Mouse (Mus musculus) megakaryocyte-erythroid progenitor cell, adult 5-6 weeks (primary cell): ENCODE results near the gene Cd55. TPM values are rescaled to one million over a fixed set of nuclear protein-coding genes. Genes with fewer than 3 reads are reported as not detected.
"Not testable (repeated sequence)": the region's sequence is repeated elsewhere in the genome, so short reads cannot be mapped to it uniquely, and the experiment has no call there.

ENCODE experiments used
- ATAC-seq: replicated peaks from 2 replicates; pipeline ENCODE4 v1.8.0; 2016; ENCODE audit warnings: mild to moderate bottlenecking, inconsistent platforms; ENCODE audit not compliant: severe bottlenecking, poor library complexity, low FRiP score, low TSS enrichment
- total RNA-seq, 2 experiments: library from RNA; stranded (forward) in 1 of 2; stranded (reverse) in 1 of 2; fragments of 200-1000, 215-1000 nt in 1 of 2; fragments of >200 nt in 1 of 2; fragmentation: Nextera tagmentation in 1 of 2; gene quantifications; 2 replicates each; pipeline ENCODE4 v1.2.3; 2014 to 2017

Cd55 gene
- total RNA-seq, 2 experiments from 2014 or later, result 39.8 to 85.0 TPM

DNA sequence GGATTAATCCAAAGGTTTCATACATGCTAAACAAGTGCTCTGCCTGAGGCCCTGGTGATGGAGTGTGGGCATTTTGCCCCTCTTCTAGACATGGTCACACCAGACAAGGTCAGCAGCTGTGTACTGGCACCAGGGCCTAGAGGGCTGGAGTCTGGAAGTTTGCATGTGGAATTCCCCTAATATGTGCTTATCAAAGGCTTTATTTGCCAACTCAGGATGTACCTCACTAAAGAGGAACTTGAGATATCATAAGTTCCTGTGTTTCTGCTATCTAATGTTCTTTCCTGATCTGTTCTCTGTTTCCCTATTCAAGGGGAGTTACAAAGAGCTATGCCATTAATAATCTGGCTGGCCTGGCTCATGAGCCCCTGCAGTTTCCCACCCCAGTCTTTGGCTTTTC, 33.9 kb downstream of the Cd55 start:
- not testable (repeated sequence) for ATAC-seq

DNA sequence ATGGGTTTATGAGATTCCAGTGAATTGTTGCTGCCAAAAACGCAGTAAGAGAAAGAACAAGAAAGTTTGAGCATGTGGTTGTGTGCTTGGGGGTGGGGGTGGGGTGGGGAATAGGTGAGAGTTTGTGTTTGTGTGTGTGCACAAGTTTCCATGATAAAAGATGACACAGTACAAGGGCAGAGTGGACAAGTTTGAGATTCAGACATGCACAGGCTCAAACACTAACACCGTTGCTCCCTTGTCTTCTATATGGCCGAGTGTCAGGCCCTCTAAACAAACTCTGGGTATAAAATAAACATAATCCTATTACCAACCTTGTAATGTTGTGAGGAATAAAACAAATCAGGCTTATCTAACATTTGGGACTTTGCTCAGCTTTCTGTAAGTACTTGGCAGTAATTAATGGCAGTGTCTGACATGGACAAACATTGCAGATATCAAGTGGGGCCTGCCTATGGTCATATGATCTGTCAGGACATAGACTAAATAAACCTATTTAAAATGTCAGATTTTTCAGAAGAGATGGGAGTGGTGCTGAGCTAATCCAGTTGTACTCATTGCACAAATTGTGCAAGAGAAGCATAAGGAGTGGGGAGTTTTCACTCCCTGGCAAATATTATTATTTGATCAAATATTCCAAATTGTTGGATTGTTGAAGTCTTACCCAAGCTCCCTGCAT, 35.2 kb downstream of the Cd55 start:
- not testable (repeated sequence) for ATAC-seq

DNA sequence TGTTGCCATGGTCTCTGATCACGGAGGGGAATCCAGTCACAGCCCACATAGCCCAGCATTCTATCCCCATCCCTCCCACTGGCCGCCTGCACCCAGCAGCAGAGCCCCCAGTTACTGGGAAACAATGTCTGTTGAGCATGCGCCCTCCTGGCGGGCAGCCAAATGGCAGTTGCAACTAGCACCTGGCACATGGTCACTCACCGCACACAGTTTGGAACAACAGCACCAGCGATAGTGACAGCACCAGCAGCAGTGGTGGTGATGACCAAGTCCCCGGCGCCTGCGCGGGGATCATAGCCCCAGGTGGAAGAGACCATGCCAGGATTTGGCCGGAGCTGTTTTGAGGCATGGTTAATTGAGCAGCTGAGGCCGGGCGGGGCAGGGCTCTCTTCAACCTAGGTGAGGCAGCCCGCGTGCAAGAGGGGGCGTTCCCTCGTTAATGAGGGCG, 39.9 kb downstream of the Cd55 start, which contains the start of gene Cd55b:
Gene Cd55b (minus strand): TSS at position 346 of the 448 bp plus-strand sequence.
- ATAC-seq, result peak; percentile 51

- peak; percentile 39; the same call in 1 of the 2 replicates for ATAC-seq
Observed at GRCm38 (mm10) chr1:130422033-130422432, 40.5 kb downstream of the Cd55 start.

- peak; percentile 77 for ATAC-seq
Observed at GRCm38 (mm10) chr1:130397109-130397508, 65.4 kb downstream of the Cd55 start.

Other genes with a start within 250 kb of the Cd55 start
- 0.50 TPM in 1 of 2 replicates, not detected in the other for gene Cd55b, start 39.7 kb downstream of the Cd55 start, total RNA-seq (2014; fragmentation: Nextera tagmentation)
- 0.56 TPM in 1 of 2 replicates, not detected in the other for gene Cd55b, start 39.7 kb downstream of the Cd55 start, total RNA-seq (2017)
- not detected in 2 replicates for gene Zp3r, start 166.9 kb upstream of the Cd55 start, total RNA-seq (2014; fragmentation: Nextera tagmentation)
- not detected in 2 replicates for gene Zp3r, start 166.9 kb upstream of the Cd55 start, total RNA-seq (2017)
- gene C4bp, start 198.9 kb upstream of the Cd55 start, total RNA-seq (2014; fragmentation: Nextera tagmentation), result not detected in 2 replicates
- gene C4bp, start 198.9 kb upstream of the Cd55 start, total RNA-seq (2017), result not detected in 2 replicates